9 mouse cellular contexts compared by ENCODE assay signal in the genomic region with DNA sequence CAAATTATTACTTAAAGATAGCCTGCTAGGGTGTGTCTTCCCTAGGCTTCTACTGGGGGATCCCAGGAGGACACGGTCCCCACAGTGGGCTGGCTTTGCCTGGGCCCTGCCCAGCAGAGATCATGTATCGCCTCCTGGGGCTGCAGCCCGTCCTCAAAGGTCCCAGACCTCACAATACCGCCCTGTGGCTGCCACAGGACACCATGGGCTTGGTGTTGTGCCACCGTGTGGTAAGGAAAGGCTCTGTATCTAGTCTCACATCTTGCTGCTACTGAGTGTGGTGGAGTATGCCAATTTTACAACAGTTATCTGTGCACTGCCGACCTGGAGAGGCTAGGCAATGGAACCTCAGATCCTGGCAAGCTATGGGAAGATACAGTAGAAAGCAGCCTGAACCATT. TPM values are rescaled to one million over a fixed set of nuclear protein-coding genes. Genes with fewer than 3 reads are reported as not detected.
DNase-seq lines count a peak whose midpoint lies in the region; ATAC-seq and TF ChIP-seq lines count a peak whose summit lies in the region.
"Had no signal": no experiment of that assay in that cellular context is flagged by ENCODE, and none has a peak within 500 bp of the region (broad histone marks: within the 10 kb centered on the region; RNA-seq: fewer than 3 reads in every experiment).

No protein-coding gene starts in this region.

- H3K36me3 ChIP-seq in heart, adult 2 months (ENCODE audit: control insufficient read depth, insufficient read depth, low read length), result no peaks in the 10 kb centered on the region
- peaks cover 75% of the 10 kb centered on the region for H3K36me3 ChIP-seq in forebrain, embryonic 12.5 days (replicated peaks)
- peaks cover 79% of the 10 kb centered on the region for H3K36me3 ChIP-seq in limb, embryonic 10.5 days
- H3K36me3 ChIP-seq in intestine, embryonic 16.5 days (ENCODE audit: control insufficient read depth, insufficient read depth, low read length), result peaks cover 33% of the 10 kb centered on the region

- peaks cover 33% of the 10 kb centered on the region for H3K9me3 ChIP-seq in forebrain, embryonic 12.5 days
- peaks cover 34% of the 10 kb centered on the region for H3K9me3 ChIP-seq in limb, embryonic 10.5 days (replicated peaks)
- H3K9me3 ChIP-seq in intestine, embryonic 16.5 days (ENCODE audit: control insufficient read depth, low read length), result peaks cover 30% of the 10 kb centered on the region

- no peaks in the 10 kb centered on the region; the same call in 1 of the 2 replicates for H3K79me2 ChIP-seq in heart, adult 2 months (replicated peaks; ENCODE audit: control insufficient read depth, insufficient read depth, low read length)

- DNase-seq in heart, adult 2 months, result no peak
- no peak for DNase-seq in heart, postnatal 14 days
- DNase-seq in ES-CJ7 (ENCODE audit: low read depth, low spot score), result peak; percentile 24
- DNase-seq in limb, embryonic 10.5 days (ENCODE audit: low spot score), result peak; percentile 35
- DNase-seq in spleen, adult 12 weeks (ENCODE audit: low spot score), result no peak
- DNase-seq in left cerebral cortex, adult 8-10 months (ENCODE audit: low spot score in 2 of 2), result no peak

- peaks cover 5% of the 10 kb centered on the region for H3K4me1 ChIP-seq in heart, adult 2 months (ENCODE audit: control insufficient read depth, insufficient read depth, low read length)
- H3K4me1 ChIP-seq in forebrain, embryonic 12.5 days, result peaks cover 44% of the 10 kb centered on the region
- H3K4me1 ChIP-seq in limb, embryonic 10.5 days, result peaks cover 79% of the 10 kb centered on the region
- H3K4me1 ChIP-seq in intestine, embryonic 16.5 days (ENCODE audit: control insufficient read depth, insufficient read depth, low read length), result peaks cover 12% of the 10 kb centered on the region; the same call in 1 of the 2 replicates

- no peak for ATAC-seq in forebrain, embryonic 12.5 days (ENCODE audit: low FRiP score)
- ATAC-seq in intestine, embryonic 16.5 days, result no peak
- ATAC-seq: inflammation-experienced regulatory T-cells, adult 6 months had no signal

- H3K9ac ChIP-seq in heart, adult 2 months (ENCODE audit: low read depth, low read length), result no peak overlapping the region
- H3K9ac ChIP-seq in forebrain, embryonic 12.5 days, result no peak overlapping the region
- no peak overlapping the region for H3K9ac ChIP-seq in intestine, embryonic 16.5 days (ENCODE audit: low read depth, low read length)

- TF ChIP-seq CTCF in heart, adult 2 months (IDR thresholded peaks at IDR 0.05), result peak; percentile 30

- no peak overlapping the region for H3K4me2 ChIP-seq in forebrain, embryonic 12.5 days
- no peak overlapping the region for H3K4me2 ChIP-seq in intestine, embryonic 16.5 days (ENCODE audit: low read depth, low read length)

- intact Hi-C loops in heart, adult 2 months (cut with DNase I), result no loop called here
- intact Hi-C loops in heart, postnatal 14 days (cut with DNase I), result no loop called here

- 65% methylated on average over 6 of the region's 6 CpGs for WGBS in heart, adult 2 months
- 33% methylated on average over 6 of the region's 6 CpGs for WGBS in forebrain, embryonic 12.5 days
- 45% methylated on average over 6 of the region's 6 CpGs for WGBS in limb, embryonic 10.5 days
- WGBS in intestine, embryonic 16.5 days, result 70% methylated on average over 6 of the region's 6 CpGs

- H3K27me3 ChIP-seq in heart, adult 2 months (ENCODE audit: control insufficient read depth, insufficient read depth, low read length), result no peaks in the 10 kb centered on the region
- H3K27me3 ChIP-seq in forebrain, embryonic 12.5 days, result no peaks in the 10 kb centered on the region
- H3K27me3 ChIP-seq in limb, embryonic 10.5 days (ENCODE audit: low read depth, poor library complexity, severe bottlenecking), result no peaks in the 10 kb centered on the region
- H3K27me3 ChIP-seq in intestine, embryonic 16.5 days (replicated peaks; ENCODE audit: control insufficient read depth, insufficient read depth, low read length), result no peaks in the 10 kb centered on the region

- no peak for TF ChIP-seq POLR2A in heart, adult 2 months (IDR thresholded peaks at IDR 0.05; ENCODE audit: insufficient read depth, low read depth, low read length)

- H3K4me3 ChIP-seq in heart, adult 2 months, result no peak overlapping the region
- no peak overlapping the region for H3K4me3 ChIP-seq in forebrain, embryonic 12.5 days (replicated peaks)
- H3K4me3 ChIP-seq in limb, embryonic 10.5 days, result peak overlapping the region; percentile 6; the same call in 1 of the 2 replicates
- H3K4me3 ChIP-seq in intestine, embryonic 16.5 days (ENCODE audit: low read length), result no peak overlapping the region

- no peak overlapping the region for H3K27ac ChIP-seq in heart, adult 2 months
- 0 out of 2 replicates have a peak overlapping the region, but pooled peaks have one; percentile 36 for H3K27ac ChIP-seq in forebrain, embryonic 12.5 days
- peak overlapping the region; percentile 42; the same call in 1 of the 2 replicates for H3K27ac ChIP-seq in limb, embryonic 10.5 days
- H3K27ac ChIP-seq in intestine, embryonic 16.5 days (ENCODE audit: low read length), result no peak overlapping the region

- no peak for TF ChIP-seq EP300 in heart, adult 2 months (IDR thresholded peaks at IDR 0.05; ENCODE audit: insufficient read depth, low read depth, low read length)

RNA-seq across cellular contexts. Expression of gene Nnat, which starts 1.4 kb away (rescaled TPM):
- under 1 TPM; 0.29 to 0.39 TPM for total RNA-seq in heart, adult 2 months (2021)
- polyA plus RNA-seq in heart, adult 2 months (2012; rRNA removed), result 6.0 TPM in 2 replicates
- total RNA-seq in heart, postnatal 14 days (2021), result 1 to 10 TPM; 3.6 to 7.5 TPM
- 5,265 and 5,863 TPM in 2 replicates for polyA plus RNA-seq in forebrain, embryonic 12.5 days (2016; fragmentation: Nextera tagmentation; extraction: Ambion mirVana)
- polyA plus RNA-seq in limb, embryonic 10.5 days (2016; fragmentation: Nextera tagmentation; extraction: Ambion mirVana), result 2,112 and 2,427 TPM in 2 replicates
- 100 to 1,000 TPM; 199 to 269 (median 247) TPM for total RNA-seq in left cerebral cortex, adult 8-10 months (2022)
- polyA plus RNA-seq in intestine, embryonic 16.5 days (2015; fragmentation: Nextera tagmentation; extraction: Ambion mirVana), result 302 and 323 TPM in 2 replicates

RNA-seq across cellular contexts. Expression of gene Blcap, which starts 12.6 kb away (rescaled TPM):
- total RNA-seq in heart, adult 2 months (2021), result 10 to 100 TPM; 54.3 to 55.6 TPM
- 62.4 and 93.3 TPM in 2 replicates for polyA plus RNA-seq in heart, adult 2 months (2012; rRNA removed)
- total RNA-seq in heart, postnatal 14 days (2021), result 10 to 100 TPM; 59.0 to 59.5 TPM
- polyA plus RNA-seq in forebrain, embryonic 12.5 days (2016; fragmentation: Nextera tagmentation; extraction: Ambion mirVana), result 144 and 156 TPM in 2 replicates
- 58.0 and 66.9 TPM in 2 replicates for polyA plus RNA-seq in limb, embryonic 10.5 days (2016; fragmentation: Nextera tagmentation; extraction: Ambion mirVana)
- total RNA-seq in left cerebral cortex, adult 8-10 months (2022), result 100 to 1,000 TPM; 117 to 129 (median 119) TPM
- 39.0 and 42.0 TPM in 2 replicates for polyA plus RNA-seq in intestine, embryonic 16.5 days (2015; fragmentation: Nextera tagmentation; extraction: Ambion mirVana)

Comparison
In these comparisons a context has a peak if more than half of its experiments do, and no peak if none do; other contexts are left out.
1. DNase-seq: peak in ES-CJ7 (single experiment) and limb, embryonic 10.5 days (single experiment); none in heart, adult 2 months (0 of 2), heart, postnatal 14 days (0 of 2), spleen, adult 12 weeks (single experiment) and left cerebral cortex, adult 8-10 months (0 of 2).
2. H3K27ac ChIP-seq: peak in forebrain, embryonic 12.5 days (single experiment) and limb, embryonic 10.5 days (single experiment); none in heart, adult 2 months (single experiment) and intestine, embryonic 16.5 days (single experiment).
3. RNA of gene Nnat, which starts 1.4 kb away (polyA plus RNA-seq): 5,265 to 5,863 TPM in forebrain, embryonic 12.5 days, 2,112 to 2,427 TPM in limb, embryonic 10.5 days and 302 to 323 TPM in intestine, embryonic 16.5 days; 6.0 TPM in heart, adult 2 months; every median in the first group is over 10 times any median in the second.